Mouse (Mus musculus) liver, adult 2 months (tissue): ENCODE measurements at regions not wholly inside any gene's neighbourhood (a gene's known extent, or its start where the extent isn't known, plus 50 kb on each side); places are given as distances from the start of the nearest gene placed in this dataset.

Experiments
- DNase-seq: peaks from one replicate; pipeline ENCODE4 v3.0.0-alpha.2; 2011; ENCODE audit warnings: low read depth, low spot score; ENCODE audit errors: extremely low read depth
- H3K27ac ChIP-seq: fragments of 200-500 bp; replicated peaks from 2 replicates; pipeline ENCODE4 v1.5.1; 2012; ENCODE audit warnings: low read depth, mild to moderate bottlenecking, control low read depth, inconsistent platforms, low read length; ENCODE audit not compliant: insufficient read depth
- H3K27me3 ChIP-seq: fragments of 200-500 bp; 2 replicates; pipeline ENCODE4 v1.6.1; 2012; ENCODE audit warnings: mild to moderate bottlenecking, moderate library complexity, low read length, inconsistent platforms; ENCODE audit not compliant: control insufficient read depth, insufficient read depth
- H3K36me3 ChIP-seq: fragments of 200-500 bp; 2 replicates; pipeline ENCODE4 v1.6.1; 2012; ENCODE audit warnings: low read length, inconsistent platforms; ENCODE audit not compliant: control insufficient read depth, insufficient read depth
- H3K4me1 ChIP-seq: fragments of 200-500 bp; 2 replicates; pipeline ENCODE4 v1.6.1; 2011; ENCODE audit warnings: low read length; ENCODE audit not compliant: control insufficient read depth, insufficient read depth
- H3K4me3 ChIP-seq: fragments of 200-500 bp; 2 replicates; pipeline ENCODE4 v1.5.1; 2011; ENCODE audit warnings: low read depth, mild to moderate bottlenecking, control low read depth, low read length, moderate library complexity; ENCODE audit not compliant: insufficient read depth
- H3K79me2 ChIP-seq: fragments of 200-500 bp; 2 replicates; pipeline ENCODE4 v1.6.1; 2012; ENCODE audit warnings: inconsistent platforms, mild to moderate bottlenecking, low read length, moderate library complexity; ENCODE audit not compliant: control insufficient read depth, insufficient read depth
- H3K9ac ChIP-seq: fragments of 200-500 bp; 2 replicates; pipeline ENCODE4 v1.6.1; 2012; ENCODE audit warnings: low read depth, mild to moderate bottlenecking, control low read depth, inconsistent platforms, low read length
- CTCF ChIP-seq: fragments of 200-500 bp; IDR thresholded peaks from 2 replicates; pipeline ENCODE4 v1.5.1; 2011; ENCODE audit warnings: low read depth, low read length, control low read depth
- POLR2A ChIP-seq: fragments of 200-500 bp; IDR thresholded peaks from 2 replicates; pipeline ENCODE4 v1.6.1; 2011; ENCODE audit warnings: low read length, control low read depth; ENCODE audit not compliant: insufficient read depth; ENCODE audit errors: extremely low read depth
- WGBS: fragments of 180-500 bp; shearing (Covaris S2); methylation state at CpG from one replicate; pipeline ENCODE4 v1.1.7; 2018; 5-methylcytosine and 5-hydroxymethylcytosine counted together

DNA sequence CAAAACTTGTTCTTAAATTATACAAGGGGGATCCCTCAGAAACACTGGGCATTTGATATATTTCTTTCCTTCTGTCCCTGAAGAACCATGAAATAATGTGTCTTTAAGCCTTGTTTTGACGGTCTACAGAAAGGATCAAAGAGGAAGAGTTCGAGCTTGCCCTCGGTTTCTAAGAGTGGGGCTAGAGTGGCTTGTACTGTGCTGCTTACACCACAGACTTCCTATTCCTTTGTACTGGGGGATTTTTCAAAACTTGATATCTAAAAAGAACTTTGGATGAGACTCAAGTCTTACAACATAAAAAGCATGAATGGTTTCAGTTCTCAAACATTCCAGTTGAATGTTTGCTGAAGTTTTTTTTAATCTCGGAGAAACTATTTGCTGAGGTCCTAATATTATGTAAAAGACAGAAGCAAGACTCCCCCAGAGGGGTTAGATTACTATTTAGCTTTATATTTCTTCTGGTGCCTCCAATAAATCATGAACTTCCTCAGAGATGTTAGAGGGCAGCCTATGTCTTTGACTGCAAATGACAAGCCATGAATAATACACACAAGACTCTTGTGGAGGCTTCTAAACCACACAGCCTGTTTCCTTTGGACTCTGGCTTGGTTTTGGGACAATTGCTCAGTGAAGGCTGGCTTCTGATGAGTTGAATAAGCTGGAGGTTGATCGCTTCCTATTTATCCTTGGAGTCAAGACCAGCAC, 352.0 kb upstream of the Smim15 start:
- TF ChIP-seq CTCF: no peak
- TF ChIP-seq POLR2A: no peak
- Histone ChIP-seq H3K79me2 (no peaks in the 10 kb centered on the region), H3K9ac (no peak overlapping the region), H3K36me3 (no peaks in the 10 kb centered on the region), H3K27ac (no peak overlapping the region), H3K27me3 (no peaks in the 10 kb centered on the region), H3K4me3 (no peak overlapping the region), H3K4me1 (no peaks in the 10 kb centered on the region; the same call in none of the 2 replicates)
- 61% methylated on average over 5 of the region's 5 CpGs for WGBS
- DNase-seq: peak; percentile 18

DNA sequence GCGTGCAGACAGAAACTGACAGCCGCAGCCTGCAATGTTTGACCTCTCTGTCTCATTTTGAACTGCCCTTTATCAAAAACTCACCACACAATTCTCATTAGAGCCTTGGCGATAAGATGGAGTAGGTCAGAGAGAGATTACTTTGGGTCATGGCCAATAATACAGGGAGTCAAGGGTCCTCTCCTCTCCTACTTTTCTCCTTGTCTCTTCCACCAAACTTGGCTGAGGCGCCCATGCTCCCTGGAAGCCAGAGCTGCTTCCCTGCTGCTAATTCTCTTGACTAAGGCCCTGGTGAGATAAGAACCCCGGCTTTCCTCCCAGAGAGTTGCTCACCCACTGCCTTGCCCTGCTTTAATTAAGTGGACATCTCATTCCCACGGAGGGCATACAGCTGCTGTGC, 355.3 kb upstream of the Smim15 start:
- Histone ChIP-seq H3K79me2 (no peaks in the 10 kb centered on the region), H3K4me1 (no peaks in the 10 kb centered on the region; the same call in none of the 2 replicates), H3K9ac (no peak overlapping the region), H3K36me3 (no peaks in the 10 kb centered on the region), H3K27ac (no peak overlapping the region; the same call in 1 of the 2 replicates), H3K4me3 (no peak overlapping the region), H3K27me3 (no peaks in the 10 kb centered on the region)
- DNase-seq: peak; percentile 49
- TF ChIP-seq CTCF (no peak), POLR2A (no peak)
- 50% methylated on average over 6 of the region's 6 CpGs for WGBS

DNA sequence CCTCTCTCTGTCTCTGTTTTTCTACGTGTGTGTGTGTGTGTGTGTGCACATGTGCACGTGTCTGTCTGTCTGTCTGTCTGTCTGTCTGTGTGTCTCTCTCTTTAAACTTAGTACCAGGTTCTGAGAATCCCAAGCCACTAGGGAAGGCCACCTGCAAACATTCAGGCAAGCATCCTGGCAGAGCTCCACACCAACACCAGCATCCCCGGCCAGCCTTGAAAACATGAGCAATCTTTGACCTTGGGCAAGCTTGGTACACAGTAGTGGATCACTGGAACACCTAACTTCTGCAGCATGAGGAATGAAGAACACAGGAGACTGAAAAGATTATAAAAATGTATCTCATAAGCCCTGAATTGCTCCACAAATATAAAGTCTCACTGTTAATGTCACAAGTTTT, 359.0 kb upstream of the Smim15 start:
- Histone ChIP-seq H3K4me3 (no peak overlapping the region), H3K4me1 (no peaks in the 10 kb centered on the region; the same call in none of the 2 replicates), H3K79me2 (no peaks in the 10 kb centered on the region), H3K36me3 (no peaks in the 10 kb centered on the region), H3K27ac (no peak overlapping the region), H3K9ac (no peak overlapping the region), H3K27me3 (no peaks in the 10 kb centered on the region)
- TF ChIP-seq POLR2A (no peak), CTCF (no peak)
- DNase-seq: peak; percentile 29
- 36% methylated on average over 3 of the region's 3 CpGs for WGBS

DNA sequence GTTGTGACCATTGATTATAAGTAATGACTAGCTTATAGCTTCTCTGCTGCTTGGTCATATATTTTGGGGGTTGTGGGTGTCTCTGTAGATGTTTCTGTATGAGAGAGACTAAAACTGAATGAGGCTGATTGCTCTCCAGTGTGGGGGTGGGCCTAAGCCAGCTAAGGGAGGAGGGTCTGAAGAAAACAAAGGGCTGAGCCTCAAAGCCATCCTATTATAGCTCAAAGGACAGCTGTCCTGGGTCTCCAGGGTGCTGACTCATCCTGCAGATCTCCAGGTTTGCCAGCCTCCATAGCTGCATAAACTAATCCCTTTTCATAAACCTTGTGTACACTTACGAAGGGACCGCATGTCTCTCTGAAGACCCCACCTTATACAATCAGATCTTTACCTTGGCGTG, 360.3 kb upstream of the Smim15 start:
- TF ChIP-seq POLR2A (no peak), CTCF (no peak)
- Histone ChIP-seq H3K4me3 (no peak overlapping the region), H3K9ac (no peak overlapping the region), H3K27me3 (no peaks in the 10 kb centered on the region), H3K79me2 (no peaks in the 10 kb centered on the region), H3K27ac (no peak overlapping the region), H3K36me3 (no peaks in the 10 kb centered on the region), H3K4me1 (no peaks in the 10 kb centered on the region)
- WGBS: 96% methylated on average over 3 of the region's 3 CpGs
- no peak for DNase-seq

DNA sequence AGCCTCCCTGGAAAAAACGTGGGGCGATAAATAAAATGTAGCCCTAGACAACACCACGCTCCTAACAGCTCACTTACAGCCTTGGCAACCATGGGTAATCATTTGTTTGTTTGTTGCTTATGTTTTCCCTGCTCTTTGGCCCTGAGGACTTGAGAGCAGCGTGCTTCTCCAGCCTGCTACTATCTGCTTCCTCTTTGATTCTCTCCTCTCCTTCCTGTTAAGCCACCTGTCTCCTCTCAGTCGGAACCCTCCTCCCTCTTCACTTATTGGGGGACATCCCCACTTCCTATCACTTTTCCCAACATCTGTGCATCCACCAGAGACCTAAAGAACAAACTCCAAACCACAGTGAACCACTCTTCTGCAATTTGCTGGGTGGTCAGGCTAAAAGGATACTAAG, 362.5 kb upstream of the Smim15 start:
- DNase-seq: no peak
- Histone ChIP-seq H3K4me3 (no peak overlapping the region), H3K9ac (no peak overlapping the region), H3K36me3 (no peaks in the 10 kb centered on the region), H3K79me2 (no peaks in the 10 kb centered on the region), H3K27ac (no peak overlapping the region), H3K27me3 (no peaks in the 10 kb centered on the region; the same call in 1 of the 2 replicates), H3K4me1 (0 out of 2 replicates have a peak, but pooled peaks cover 2% of the 10 kb centered on the region)
- no peak for TF ChIP-seq CTCF
- TF ChIP-seq POLR2A: no peak
- 64% methylated on average over 5 of the region's 5 CpGs for WGBS

DNA sequence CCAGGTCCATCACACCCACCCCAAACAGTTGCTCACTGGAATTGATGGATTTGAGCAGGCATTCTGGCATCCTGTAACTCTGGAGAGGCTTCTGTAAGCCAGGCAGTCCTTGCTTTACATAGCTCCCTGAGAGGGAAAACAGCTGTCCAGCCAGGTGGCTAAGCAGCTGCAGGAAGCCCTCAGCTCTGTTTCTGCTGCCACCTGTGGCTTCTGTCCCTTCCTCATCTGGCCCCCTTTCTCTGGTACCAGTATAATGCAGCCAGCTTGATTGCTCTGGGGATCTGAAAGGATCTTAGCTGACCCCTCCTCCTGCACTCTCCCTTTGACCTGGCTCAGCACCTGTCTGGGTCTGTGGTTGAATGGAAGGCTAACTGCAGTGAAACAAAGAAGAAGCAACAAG, 365.4 kb upstream of the Smim15 start:
- Histone ChIP-seq H3K4me1 (0 out of 2 replicates have a peak, but pooled peaks cover 2% of the 10 kb centered on the region), H3K9ac (no peak overlapping the region), H3K36me3 (no peaks in the 10 kb centered on the region), H3K4me3 (no peak overlapping the region), H3K27me3 (no peaks in the 10 kb centered on the region; the same call in 1 of the 2 replicates), H3K27ac (no peak overlapping the region), H3K79me2 (no peaks in the 10 kb centered on the region)
- no peak for DNase-seq
- TF ChIP-seq POLR2A: no peak
- TF ChIP-seq CTCF: no peak
